Mouse (Mus musculus): ENCODE results near the gene Mcm9.

Gene Mcm9

GRCm38 (mm10) chr10:53596677-53597120 lies 33.5 kb downstream of the Mcm9 start, which contains the start of gene Asf1a:
Gene Asf1a, plus strand, starts transcription at chr10:53596757.
- CTCF ChIA-PET, result interaction anchor here in 1 of 4 experiments (0.6 to 0.8 kb wide), 2 partner anchors 16 to 1329 kb away, joined by 3 read pairs; no protein-coding TSS in a partner anchor
- POLR2A ChIA-PET, result interaction anchor here (0.6 to 4.7 kb wide), 21 partner anchors 9 to 202 kb away, joined by 3 to 53 read pairs (median 3); partner anchors contain the start of genes Mcm9 (in 4 of the 4) and Fam184a (in 1 of the 4)

- ChIA-PET CTCF (no interaction called here), POLR2A (interaction anchor here (0.6 to 4.7 kb wide), 16 partner anchors 9 to 1417 kb away, joined by 3 to 53 read pairs (median 5); partner anchors contain the start of genes Mcm9 (in 4 of the 4) and Fam184a (in 1 of the 4))
Measured at GRCm38 (mm10) chr10:53595744-53596676, 34.2 kb downstream of the Mcm9 start.

GRCm38 (mm10) chr10:53585777-53586176 lies 44.5 kb downstream of the Mcm9 start:
- POLR2A ChIA-PET, result interaction anchor here in 2 of 4 experiments (1.3 to 1.7 kb wide), 2 partner anchors 43 to 44 kb away, joined by 3 to 5 read pairs; partner anchors contain the start of gene Mcm9 (in 1 of the 2)
- CTCF ChIA-PET, result interaction anchor here in 1 of 4 experiments (0.7 kb wide), 1 partner anchor 43 kb away, joined by 4 read pairs; no protein-coding TSS in a partner anchor

GRCm38 (mm10) chr10:53581087-53581486 lies 49.2 kb downstream of the Mcm9 start:
- ChIA-PET POLR2A (interaction anchor here in 3 of 4 experiments (0.6 to 3.5 kb wide), 27 partner anchors 8 to 202 kb away, joined by 3 to 38 read pairs (median 7); partner anchors contain the start of genes Asf1a (in 2 of the 3), Cep85l (in 2 of the 3) and Mcm9 (in 2 of the 3)), CTCF (interaction anchor here in 1 of 4 experiments (1.0 kb wide), 1 partner anchor 16 kb away, joined by 3 read pairs; no protein-coding TSS in a partner anchor)

GRCm38 (mm10) chr10:53580621-53581081 lies 49.6 kb downstream of the Mcm9 start:
- CTCF ChIA-PET, result interaction anchor here in 1 of 4 experiments (1.0 kb wide), 1 partner anchor 16 kb away, joined by 3 read pairs; no protein-coding TSS in a partner anchor

GRCm38 (mm10) chr10:53580137-53580536 lies 50.1 kb downstream of the Mcm9 start:
- CTCF ChIA-PET, result no interaction called here
- POLR2A ChIA-PET, result interaction anchor here (0.6 to 3.5 kb wide), 52 partner anchors 9 to 1288 kb away, joined by 3 to 38 read pairs (median 5); partner anchors contain the start of genes Mcm9 (in 4 of the 4), Asf1a (in 2 of the 4), Cep85l (in 2 of the 4) and Fam184a (in 1 of the 4)

More at GRCm38 (mm10) chr10:53580621-53581081, 49.6 kb downstream of the Mcm9 start:
- POLR2A ChIA-PET, result interaction anchor here (1.0 to 3.5 kb wide), 36 partner anchors 8 to 201 kb away, joined by 3 to 38 read pairs (median 7); partner anchors contain the start of genes Mcm9 (in 4 of the 4), Cep85l (in 3 of the 4) and Asf1a (in 2 of the 4)

GRCm38 (mm10) chr10:53568531-53568930 lies 61.7 kb downstream of the Mcm9 start:
- POLR2A ChIA-PET, result interaction anchor here in 2 of 4 experiments (0.6 to 4.3 kb wide), 4 partner anchors 11 to 61 kb away, joined by 3 to 30 read pairs (median 12); partner anchors contain the start of gene Mcm9 (in 1 of the 2)
- CTCF ChIA-PET, result interaction anchor here in 1 of 4 experiments (0.5 kb wide), 1 partner anchor 60 kb away, joined by 3 read pairs; no protein-coding TSS in a partner anchor

- POLR2A ChIA-PET, result interaction anchor here in 2 of 4 experiments (0.9 to 4.3 kb wide), 3 partner anchors 14 to 15 kb away, joined by 3 to 30 read pairs (median 5); no protein-coding TSS in a partner anchor
- CTCF ChIA-PET, result no interaction called here
Measured at GRCm38 (mm10) chr10:53565538-53565937, 64.7 kb downstream of the Mcm9 start.

GRCm38 (mm10) chr10:53562001-53562400 lies 68.2 kb downstream of the Mcm9 start:
- ChIA-PET CTCF (no interaction called here), POLR2A (interaction anchor here in 1 of 4 experiments (0.7 kb wide), 1 partner anchor 46 kb away, joined by 6 read pairs; no protein-coding TSS in a partner anchor)

GRCm38 (mm10) chr10:53537596-53537995 lies 92.6 kb downstream of the Mcm9 start:
- POLR2A ChIA-PET, result interaction anchor here in 1 of 4 experiments (1.3 kb wide), 1 partner anchor 42 kb away, joined by 3 read pairs; no protein-coding TSS in a partner anchor
- CTCF ChIA-PET, result interaction anchor here in 1 of 4 experiments (1.2 kb wide), 1 partner anchor 189 kb away, joined by 3 read pairs; no protein-coding TSS in a partner anchor

GRCm38 (mm10) chr10:53532297-53532696 lies 97.9 kb downstream of the Mcm9 start:
- ChIA-PET POLR2A (no interaction called here), CTCF (interaction anchor here in 1 of 4 experiments (1.0 kb wide), 1 partner anchor 186 kb away, joined by 3 read pairs; no protein-coding TSS in a partner anchor)

- POLR2A ChIA-PET, result interaction anchor here in 3 of 4 experiments (0.5 to 1.8 kb wide), 6 partner anchors 13 to 1942 kb away, joined by 3 to 6 read pairs (median 3); no protein-coding TSS in a partner anchor
- CTCF ChIA-PET, result interaction anchor here (0.5 to 4.9 kb wide), 18 partner anchors 8 to 1131 kb away, joined by 3 to 31 read pairs (median 3); no protein-coding TSS in a partner anchor
Measured at GRCm38 (mm10) chr10:53527838-53528773, 102.1 kb downstream of the Mcm9 start.

- ChIA-PET CTCF (interaction anchor here in 3 of 4 experiments (0.5 to 4.9 kb wide), 7 partner anchors 13 to 191 kb away, joined by 3 to 31 read pairs (median 3); no protein-coding TSS in a partner anchor), POLR2A (interaction anchor here in 1 of 4 experiments (0.5 to 1.8 kb wide), 3 partner anchors 13 to 151 kb away, joined by 3 to 4 read pairs (median 3); no protein-coding TSS in a partner anchor)
Measured at GRCm38 (mm10) chr10:53527344-53527743, 102.9 kb downstream of the Mcm9 start.

GRCm38 (mm10) chr10:53526350-53526749 lies 103.9 kb downstream of the Mcm9 start:
- CTCF ChIA-PET, result interaction anchor here in 3 of 4 experiments (0.6 to 4.9 kb wide), 5 partner anchors 9 to 180 kb away, joined by 3 to 31 read pairs (median 7); no protein-coding TSS in a partner anchor
- POLR2A ChIA-PET, result interaction anchor here in 1 of 4 experiments (1.1 kb wide), 1 partner anchor 16 kb away, joined by 4 read pairs; no protein-coding TSS in a partner anchor

- POLR2A ChIA-PET, result interaction anchor here in 1 of 4 experiments (1.0 to 1.2 kb wide), 3 partner anchors 16 to 73 kb away, joined by 3 to 4 read pairs (median 4); no protein-coding TSS in a partner anchor
- CTCF ChIA-PET, result interaction anchor here in 3 of 4 experiments (0.5 to 4.9 kb wide), 5 partner anchors 177 to 462 kb away, joined by 3 to 31 read pairs (median 5); no protein-coding TSS in a partner anchor
Measured at GRCm38 (mm10) chr10:53525265-53525976, 104.8 kb downstream of the Mcm9 start.

Measured in embryonic stem cell, embryonic (primary cell).